Mouse (Mus musculus): ENCODE results near the gene Anapc7. TPM values are rescaled to one million over a fixed set of nuclear protein-coding genes. Genes with fewer than 3 reads are reported as not detected.

The Anapc7 gene
- total RNA-seq, 1 experiment: 51.8 TPM

- peak; percentile 40 for DNase-seq (ENCODE audit: low read depth, low spot score)
- peak overlapping the region in 1 of 2 experiments; percentile 65; a peak in 2 of 4 replicates for H3K4me3 ChIP-seq (ENCODE audit: insufficient read depth in 1 of 2, low read depth in 1 of 2, low read length in 2 of 2, poor library complexity in 1 of 2, severe bottlenecking in 1 of 2)
Observed at GRCm38 (mm10) chr5:122409692-122410645, 11.5 kb upstream of the Anapc7 start.

GRCm38 (mm10) chr5:122411892-122412291 is 9.6 kb upstream of the Anapc7 start:
- H3K4me1 ChIP-seq (ENCODE audit: control insufficient read depth in 2 of 2, insufficient read depth in 2 of 2, low read length in 2 of 2, poor library complexity in 1 of 2): peaks cover 0 to 6% of the 10 kb centered on the region in 2 experiments; a peak in 1 of 4 replicates
- DNase-seq (ENCODE audit: low read depth, low spot score): no peak
- H3K36me3 ChIP-seq (ENCODE audit: control insufficient read depth, insufficient read depth, low read length, poor library complexity, severe bottlenecking): no peaks in the 10 kb centered on the region
- no peak overlapping the region for H3K4me3 ChIP-seq (ENCODE audit: insufficient read depth in 1 of 2, low read depth in 1 of 2, low read length in 2 of 2, poor library complexity in 1 of 2, severe bottlenecking in 1 of 2)
- TF ChIP-seq MAFK (IDR thresholded peaks at IDR 0.05; ENCODE audit: insufficient read depth, low read depth, low read length) (no peak), HCFC1 (IDR thresholded peaks at IDR 0.05; ENCODE audit: borderline replicate concordance, insufficient read depth, low read length) (no peak), ZC3H11A (IDR thresholded peaks at IDR 0.05; ENCODE audit: borderline replicate concordance, low read depth, low read length) (no peak), ZNF384 (IDR thresholded peaks at IDR 0.05; ENCODE audit: low read depth, low read length) (no peak), CHD2 (IDR thresholded peaks at IDR 0.05; ENCODE audit: low read depth, low read length) (no peak)
- H3K9ac ChIP-seq (ENCODE audit: insufficient read depth, low read depth, low read length, poor library complexity, severe bottlenecking): no peak overlapping the region
- no peaks in the 10 kb centered on the region for H3K9me3 ChIP-seq (ENCODE audit: control insufficient read depth, insufficient read depth, low read depth, low read length)
- no peak overlapping the region for H3K27ac ChIP-seq (ENCODE audit: insufficient read depth, low read depth, low read length, poor library complexity, severe bottlenecking)
- in situ Hi-C loops (cut with MboI; ENCODE audit: low sequenced_read_pairs in 2 of 2, unreplicated experiment in 2 of 2): no loop called here

More at GRCm38 (mm10) chr5:122409692-122410645, 11.5 kb upstream of the Anapc7 start:
- H3K27ac ChIP-seq (ENCODE audit: insufficient read depth, low read depth, low read length, poor library complexity, severe bottlenecking): no peak overlapping the region
- no peaks in the 10 kb centered on the region for H3K9me3 ChIP-seq (ENCODE audit: control insufficient read depth, insufficient read depth, low read depth, low read length)
- H3K4me1 ChIP-seq (ENCODE audit: control insufficient read depth in 2 of 2, insufficient read depth in 2 of 2, low read length in 2 of 2, poor library complexity in 1 of 2): peaks cover 0 to 6% of the 10 kb centered on the region in 2 experiments; a peak in 1 of 4 replicates
- H3K9ac ChIP-seq (ENCODE audit: insufficient read depth, low read depth, low read length, poor library complexity, severe bottlenecking): no peak overlapping the region
- TF ChIP-seq CHD2 (IDR thresholded peaks at IDR 0.05; ENCODE audit: low read depth, low read length): no peak
- TF ChIP-seq ZNF384 (IDR thresholded peaks at IDR 0.05; ENCODE audit: low read depth, low read length): no peak
- TF ChIP-seq MAFK (IDR thresholded peaks at IDR 0.05; ENCODE audit: insufficient read depth, low read depth, low read length): no peak
- TF ChIP-seq ZC3H11A (IDR thresholded peaks at IDR 0.05; ENCODE audit: borderline replicate concordance, low read depth, low read length): peak; percentile 46; the same call in 1 of the 2 replicates
- no peak for TF ChIP-seq HCFC1 (IDR thresholded peaks at IDR 0.05; ENCODE audit: borderline replicate concordance, insufficient read depth, low read length)
- peaks cover 8% of the 10 kb centered on the region for H3K36me3 ChIP-seq (ENCODE audit: control insufficient read depth, insufficient read depth, low read length, poor library complexity, severe bottlenecking)
- in situ Hi-C loops (cut with MboI; ENCODE audit: low sequenced_read_pairs in 2 of 2, unreplicated experiment in 2 of 2): loop anchor here in 1 of 2 experiments (10.0 kb wide), 1 partner anchor 225 kb away; no protein-coding TSS in a partner anchor

GRCm38 (mm10) chr5:122412826-122413225 is 8.7 kb upstream of the Anapc7 start:
- in situ Hi-C loops (cut with MboI; ENCODE audit: low sequenced_read_pairs in 2 of 2, unreplicated experiment in 2 of 2): no loop called here
- H3K9me3 ChIP-seq (ENCODE audit: control insufficient read depth, insufficient read depth, low read depth, low read length): no peaks in the 10 kb centered on the region
- no peak for DNase-seq (ENCODE audit: low read depth, low spot score)
- H3K9ac ChIP-seq (ENCODE audit: insufficient read depth, low read depth, low read length, poor library complexity, severe bottlenecking): no peak overlapping the region
- H3K27ac ChIP-seq (ENCODE audit: insufficient read depth, low read depth, low read length, poor library complexity, severe bottlenecking): no peak overlapping the region
- TF ChIP-seq MAFK (IDR thresholded peaks at IDR 0.05; ENCODE audit: insufficient read depth, low read depth, low read length): no peak
- TF ChIP-seq CHD2 (IDR thresholded peaks at IDR 0.05; ENCODE audit: low read depth, low read length): no peak
- TF ChIP-seq HCFC1 (IDR thresholded peaks at IDR 0.05; ENCODE audit: borderline replicate concordance, insufficient read depth, low read length): no peak
- TF ChIP-seq ZNF384 (IDR thresholded peaks at IDR 0.05; ENCODE audit: low read depth, low read length): no peak
- no peak for TF ChIP-seq ZC3H11A (IDR thresholded peaks at IDR 0.05; ENCODE audit: borderline replicate concordance, low read depth, low read length)
- H3K36me3 ChIP-seq (ENCODE audit: control insufficient read depth, insufficient read depth, low read length, poor library complexity, severe bottlenecking): no peaks in the 10 kb centered on the region
- H3K4me3 ChIP-seq (ENCODE audit: insufficient read depth in 1 of 2, low read depth in 1 of 2, low read length in 2 of 2, poor library complexity in 1 of 2, severe bottlenecking in 1 of 2): no peak overlapping the region
- peaks cover 0 to 6% of the 10 kb centered on the region in 2 experiments; a peak in 1 of 4 replicates for H3K4me1 ChIP-seq (ENCODE audit: control insufficient read depth in 2 of 2, insufficient read depth in 2 of 2, low read length in 2 of 2, poor library complexity in 1 of 2)

- H3K27ac ChIP-seq (ENCODE audit: insufficient read depth, low read depth, low read length, poor library complexity, severe bottlenecking): no peak overlapping the region
- TF ChIP-seq HCFC1 (IDR thresholded peaks at IDR 0.05; ENCODE audit: borderline replicate concordance, insufficient read depth, low read length): no peak
- TF ChIP-seq ZC3H11A (IDR thresholded peaks at IDR 0.05; ENCODE audit: borderline replicate concordance, low read depth, low read length): no peak
- TF ChIP-seq CHD2 (IDR thresholded peaks at IDR 0.05; ENCODE audit: low read depth, low read length): no peak
- TF ChIP-seq MAFK (IDR thresholded peaks at IDR 0.05; ENCODE audit: insufficient read depth, low read depth, low read length): no peak
- no peak for TF ChIP-seq ZNF384 (IDR thresholded peaks at IDR 0.05; ENCODE audit: low read depth, low read length)
- H3K4me3 ChIP-seq (ENCODE audit: insufficient read depth in 1 of 2, low read depth in 1 of 2, low read length in 2 of 2, poor library complexity in 1 of 2, severe bottlenecking in 1 of 2): no peak overlapping the region
- H3K4me1 ChIP-seq (ENCODE audit: control insufficient read depth in 2 of 2, insufficient read depth in 2 of 2, low read length in 2 of 2, poor library complexity in 1 of 2): peaks cover 0 to 6% of the 10 kb centered on the region in 2 experiments; a peak in 1 of 4 replicates
- no peak overlapping the region for H3K9ac ChIP-seq (ENCODE audit: insufficient read depth, low read depth, low read length, poor library complexity, severe bottlenecking)
- DNase-seq (ENCODE audit: low read depth, low spot score): no peak
- H3K36me3 ChIP-seq (ENCODE audit: control insufficient read depth, insufficient read depth, low read length, poor library complexity, severe bottlenecking): no peaks in the 10 kb centered on the region
- H3K9me3 ChIP-seq (ENCODE audit: control insufficient read depth, insufficient read depth, low read depth, low read length): no peaks in the 10 kb centered on the region
- in situ Hi-C loops (cut with MboI; ENCODE audit: low sequenced_read_pairs in 2 of 2, unreplicated experiment in 2 of 2): no loop called here
Observed at GRCm38 (mm10) chr5:122414351-122414750, 7.1 kb upstream of the Anapc7 start.
